Mouse (Mus musculus): ENCODE measurements around the gene Mark4. TPM values are rescaled to one million over a fixed set of nuclear protein-coding genes. Genes with fewer than 3 reads are reported as not detected.
A peak's percentile ranks its signal among the peaks of the same experiment; 100 is the strongest.

Gene Mark4
- polyA plus RNA-seq, 1 experiment from 2014 or later, result 9.4 TPM

DNA sequence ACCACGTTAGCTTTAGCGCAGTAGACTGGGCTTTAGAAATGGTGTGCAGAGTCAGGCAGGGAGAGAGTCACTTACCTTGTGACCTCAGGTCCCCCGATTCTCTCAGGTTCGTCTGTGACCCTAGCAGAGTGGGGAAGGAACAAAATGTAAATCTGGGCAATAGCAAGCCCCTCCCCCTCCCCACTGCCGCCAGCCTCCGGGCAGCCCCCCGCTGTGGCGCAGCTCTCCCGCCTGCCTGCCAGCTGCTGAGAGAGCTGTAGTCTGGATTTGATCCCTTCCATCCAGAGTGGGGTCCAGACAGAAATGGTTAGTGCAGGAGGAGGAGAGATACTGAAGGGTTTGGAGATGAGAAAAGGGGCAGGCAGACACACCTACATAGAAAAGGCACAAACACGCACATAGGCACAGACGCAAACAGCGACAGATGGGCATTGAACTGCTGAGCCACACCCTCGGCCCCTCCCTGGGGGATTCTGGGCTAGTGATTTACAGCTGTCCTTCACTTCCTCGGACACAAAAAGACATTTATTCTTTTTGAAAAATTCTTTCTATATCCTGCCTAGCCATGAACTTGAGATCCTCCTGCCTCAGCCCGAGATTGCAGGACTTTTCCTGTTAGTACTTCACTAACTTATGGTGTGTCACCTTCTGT, 30.5 kb downstream of the Mark4 start:
- Histone ChIP-seq H3K4me1 (no peaks in the 10 kb centered on the region), H3K27me3 (no peaks in the 10 kb centered on the region), H3K27ac (no peak overlapping the region), H3K4me2 (no peak overlapping the region), H3K36me3 (peaks cover 84% of the 10 kb centered on the region), H3K9ac (no peak overlapping the region), H3K4me3 (replicated peaks) (no peak overlapping the region), H3K9me3 (replicated peaks) (peaks cover 4% of the 10 kb centered on the region; the same call in 1 of the 2 replicates)
- WGBS, result 72% methylated on average over 15 of the region's 15 CpGs
- no peak for ATAC-seq (replicated peaks; ENCODE audit: low FRiP score)

- Histone ChIP-seq H3K4me1 (no peaks in the 10 kb centered on the region), H3K36me3 (peaks cover 72% of the 10 kb centered on the region), H3K27ac (no peak overlapping the region), H3K9me3 (replicated peaks) (no peaks in the 10 kb centered on the region), H3K9ac (no peak overlapping the region), H3K4me2 (no peak overlapping the region), H3K27me3 (peaks cover 10% of the 10 kb centered on the region), H3K4me3 (replicated peaks) (no peak overlapping the region)
- 91% methylated on average over 6 of the region's 6 CpGs for WGBS
- no peak for ATAC-seq (replicated peaks; ENCODE audit: low FRiP score)
Observed at GRCm38 (mm10) chr7:19426888-19427287, 31.7 kb downstream of the Mark4 start.

DNA sequence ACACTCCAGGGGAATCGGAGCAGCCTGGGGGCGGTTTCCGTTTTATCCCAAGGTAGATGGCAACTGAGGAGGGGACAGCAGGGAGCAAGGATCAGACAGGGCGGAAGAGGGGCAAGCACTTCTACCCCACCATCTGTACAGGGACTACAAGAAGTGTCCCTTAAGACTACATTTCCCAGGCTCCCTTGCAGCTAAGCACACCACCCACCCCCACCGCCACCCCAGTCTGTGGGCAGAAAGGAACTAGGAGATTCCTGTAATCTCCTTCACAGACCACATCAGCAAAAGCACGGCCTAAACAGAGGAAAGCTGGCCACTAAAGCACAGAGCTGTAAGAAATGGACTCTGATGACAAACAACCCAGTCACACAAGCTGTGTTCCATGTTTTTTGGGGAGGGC, 32.3 kb downstream of the Mark4 start:
- no peak for ATAC-seq (replicated peaks; ENCODE audit: low FRiP score)

DNA sequence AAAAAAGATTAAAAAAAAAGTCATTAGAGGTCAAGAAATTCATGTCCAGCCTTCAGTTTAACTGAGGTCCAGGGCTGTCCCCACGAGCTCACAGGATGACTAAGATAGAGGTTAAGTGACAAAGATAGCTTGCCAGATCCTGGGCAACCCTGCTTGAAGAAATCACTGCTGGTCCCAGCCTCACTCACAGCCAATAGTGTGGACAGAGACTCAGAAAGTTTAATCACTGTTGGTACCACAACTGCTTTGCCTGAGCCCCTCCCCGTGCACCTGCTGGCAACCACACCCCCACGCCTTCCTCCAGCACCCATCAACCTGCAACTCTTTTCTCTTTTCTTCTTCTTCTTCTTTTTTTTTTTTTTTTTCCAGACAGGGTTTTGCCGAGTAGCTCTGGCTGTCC, 34.6 kb downstream of the Mark4 start:
- no peak overlapping the region for H3K27ac ChIP-seq
- H3K4me1 ChIP-seq, result peaks cover 13% of the 10 kb centered on the region
- H3K4me2 ChIP-seq, result no peak overlapping the region
- WGBS, result 64% methylated on average over 4 of the region's 4 CpGs
- H3K27me3 ChIP-seq, result peaks cover 39% of the 10 kb centered on the region
- no peaks in the 10 kb centered on the region for H3K9me3 ChIP-seq (replicated peaks)
- no peak overlapping the region for H3K4me3 ChIP-seq (replicated peaks)
- peaks cover 43% of the 10 kb centered on the region for H3K36me3 ChIP-seq
- H3K9ac ChIP-seq, result no peak overlapping the region
- no peak for ATAC-seq (replicated peaks; ENCODE audit: low FRiP score)

More for the DNA sequence above, 32.3 kb downstream of the Mark4 start:
- H3K27me3 ChIP-seq, result peaks cover 16% of the 10 kb centered on the region
- no peak overlapping the region for H3K9ac ChIP-seq
- no peak overlapping the region for H3K4me3 ChIP-seq (replicated peaks)
- 65% methylated on average over 6 of the region's 6 CpGs for WGBS
- H3K9me3 ChIP-seq (replicated peaks), result no peaks in the 10 kb centered on the region
- peaks cover 2% of the 10 kb centered on the region for H3K4me1 ChIP-seq
- no peak overlapping the region for H3K4me2 ChIP-seq
- H3K36me3 ChIP-seq, result peaks cover 66% of the 10 kb centered on the region
- H3K27ac ChIP-seq, result no peak overlapping the region

- 91% methylated on average over 3 of the region's 3 CpGs for WGBS
- H3K27me3 ChIP-seq, result peaks cover 48% of the 10 kb centered on the region
- no peak overlapping the region for H3K27ac ChIP-seq
- H3K36me3 ChIP-seq, result peaks cover 33% of the 10 kb centered on the region
- H3K4me1 ChIP-seq, result peaks cover 13% of the 10 kb centered on the region
- no peak for ATAC-seq (replicated peaks; ENCODE audit: low FRiP score)
- H3K9me3 ChIP-seq (replicated peaks), result no peaks in the 10 kb centered on the region
- no peak overlapping the region for H3K9ac ChIP-seq
- H3K4me3 ChIP-seq (replicated peaks), result no peak overlapping the region
- H3K4me2 ChIP-seq, result no peak overlapping the region
Observed at GRCm38 (mm10) chr7:19423083-19423482, 35.5 kb downstream of the Mark4 start.

GRCm38 (mm10) chr7:19420821-19421636, 37.6 kb downstream of the Mark4 start:
- Histone ChIP-seq H3K27me3 (peaks cover 62% of the 10 kb centered on the region), H3K4me3 (replicated peaks) (peak overlapping the region; percentile 38), H3K9ac (no peak overlapping the region), H3K9me3 (replicated peaks) (no peaks in the 10 kb centered on the region), H3K4me1 (peaks cover 13% of the 10 kb centered on the region), H3K27ac (no peak overlapping the region), H3K36me3 (peaks cover 13% of the 10 kb centered on the region), H3K4me2 (peak overlapping the region; percentile 66)
- ATAC-seq (replicated peaks; ENCODE audit: low FRiP score), result peak; percentile 96
- 12% methylated on average over 43 of the region's 43 CpGs for WGBS

GRCm38 (mm10) chr7:19420121-19420520, 38.5 kb downstream of the Mark4 start:
- no peak overlapping the region for H3K9ac ChIP-seq
- H3K4me3 ChIP-seq (replicated peaks), result peak overlapping the region; percentile 22
- 5% methylated on average over 28 of the region's 28 CpGs for WGBS
- H3K9me3 ChIP-seq (replicated peaks), result no peaks in the 10 kb centered on the region
- ATAC-seq (replicated peaks; ENCODE audit: low FRiP score), result no peak
- peaks cover 13% of the 10 kb centered on the region for H3K4me1 ChIP-seq
- H3K4me2 ChIP-seq, result peak overlapping the region; percentile 50
- peaks cover 4% of the 10 kb centered on the region for H3K36me3 ChIP-seq
- no peak overlapping the region for H3K27ac ChIP-seq
- H3K27me3 ChIP-seq, result peaks cover 62% of the 10 kb centered on the region

- H3K27ac ChIP-seq, result no peak overlapping the region
- 66% methylated on average over 15 of the region's 15 CpGs for WGBS
- H3K9me3 ChIP-seq (replicated peaks), result no peaks in the 10 kb centered on the region
- H3K36me3 ChIP-seq, result no peaks in the 10 kb centered on the region
- peaks cover 13% of the 10 kb centered on the region for H3K4me1 ChIP-seq
- H3K4me2 ChIP-seq, result no peak overlapping the region
- no peak overlapping the region for H3K9ac ChIP-seq
- no peak overlapping the region for H3K4me3 ChIP-seq (replicated peaks)
- peaks cover 49% of the 10 kb centered on the region for H3K27me3 ChIP-seq
- no peak for ATAC-seq (replicated peaks; ENCODE audit: low FRiP score)
Observed at GRCm38 (mm10) chr7:19416590-19416989, 42.0 kb downstream of the Mark4 start.

DNA sequence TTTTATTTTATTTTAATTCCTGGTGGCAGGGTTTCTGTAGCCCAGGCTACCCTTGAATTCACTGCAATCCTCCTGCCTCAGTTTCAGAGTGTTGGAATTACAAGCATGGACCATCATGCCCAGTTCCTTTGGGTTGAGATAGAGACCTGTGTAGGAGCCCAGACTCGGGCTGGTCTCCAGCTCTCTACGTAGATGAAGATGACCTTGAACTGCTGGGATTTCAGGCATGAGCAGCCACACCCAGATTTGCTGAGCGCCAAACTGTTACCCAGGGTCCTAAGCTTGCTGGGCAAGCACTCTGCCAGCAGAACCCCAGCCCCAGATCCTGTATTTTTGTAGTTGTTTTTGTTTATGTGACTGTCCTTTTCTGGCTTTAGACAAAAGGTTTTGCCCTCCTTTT, 45.1 kb downstream of the Mark4 start:
- H3K4me1 ChIP-seq, result peaks cover 11% of the 10 kb centered on the region; the same call in 1 of the 2 replicates
- no peak overlapping the region for H3K4me3 ChIP-seq (replicated peaks)
- H3K4me2 ChIP-seq, result no peak overlapping the region
- H3K36me3 ChIP-seq, result no peaks in the 10 kb centered on the region
- 87% methylated on average over 3 of the region's 3 CpGs for WGBS
- H3K27me3 ChIP-seq, result peaks cover 18% of the 10 kb centered on the region
- no peak overlapping the region for H3K27ac ChIP-seq
- H3K9me3 ChIP-seq (replicated peaks), result no peaks in the 10 kb centered on the region
- no peak overlapping the region for H3K9ac ChIP-seq
- no peak for ATAC-seq (replicated peaks; ENCODE audit: low FRiP score)

- Histone ChIP-seq H3K27ac (no peak overlapping the region), H3K4me2 (no peak overlapping the region), H3K27me3 (peaks cover 10% of the 10 kb centered on the region; the same call in 1 of the 2 replicates), H3K4me3 (replicated peaks) (no peak overlapping the region), H3K36me3 (no peaks in the 10 kb centered on the region), H3K4me1 (peaks cover 11% of the 10 kb centered on the region; the same call in 1 of the 2 replicates), H3K9me3 (replicated peaks) (no peaks in the 10 kb centered on the region), H3K9ac (no peak overlapping the region)
- ATAC-seq (replicated peaks; ENCODE audit: low FRiP score), result no peak
- WGBS, result 75% methylated on average over 5 of the region's 5 CpGs
Observed at GRCm38 (mm10) chr7:19411783-19412182, 46.8 kb downstream of the Mark4 start.

GRCm38 (mm10) chr7:19410766-19411344, 47.8 kb downstream of the Mark4 start:
- Histone ChIP-seq H3K4me2 (no peak overlapping the region), H3K36me3 (no peaks in the 10 kb centered on the region), H3K9me3 (replicated peaks) (no peaks in the 10 kb centered on the region), H3K9ac (no peak overlapping the region), H3K4me3 (replicated peaks) (no peak overlapping the region), H3K4me1 (peaks cover 11% of the 10 kb centered on the region; the same call in 1 of the 2 replicates), H3K27ac (no peak overlapping the region), H3K27me3 (0 out of 2 replicates have a peak, but pooled peaks cover 10% of the 10 kb centered on the region)
- 75% methylated on average over 11 of the region's 11 CpGs for WGBS
- 0 out of 2 replicates have a peak, but pooled peaks have one; percentile 19 for ATAC-seq (replicated peaks; ENCODE audit: low FRiP score)

- H3K9me3 ChIP-seq (replicated peaks), result no peaks in the 10 kb centered on the region
- H3K27me3 ChIP-seq, result peaks cover 15% of the 10 kb centered on the region
- ATAC-seq (replicated peaks; ENCODE audit: low FRiP score), result no peak
- H3K4me3 ChIP-seq (replicated peaks), result no peak overlapping the region
- no peak overlapping the region for H3K4me2 ChIP-seq
- 32% methylated on average over 6 of the region's 6 CpGs for WGBS
- peaks cover 11% of the 10 kb centered on the region; the same call in 1 of the 2 replicates for H3K4me1 ChIP-seq
- no peak overlapping the region for H3K9ac ChIP-seq
- no peaks in the 10 kb centered on the region for H3K36me3 ChIP-seq
- no peak overlapping the region for H3K27ac ChIP-seq
Observed at GRCm38 (mm10) chr7:19409753-19410152, 48.9 kb downstream of the Mark4 start.
